Mouse (Mus musculus) left cerebral cortex, adult 18-20 months (tissue): Measurements from ENCODE around the gene Rbpms2. TPM values are rescaled to one million over a fixed set of nuclear protein-coding genes. Genes with fewer than 3 reads are reported as not detected.
A peak's percentile ranks its signal among the peaks of the same experiment; 100 is the strongest.
"Not testable (repeated sequence)": the region's sequence is repeated elsewhere in the genome, so short reads cannot be mapped to it uniquely, and the experiment has no call there.

ENCODE experiments used
- DNase-seq, 2 experiments: peaks; one replicate each; pipeline ENCODE4 v3.0.0; 2021 to 2022; ENCODE audit warnings: low spot score in 2 of 2, mixed read lengths in 1 of 2
- total RNA-seq, 2 experiments: library from RNA; stranded (reverse); gene quantifications; 2 replicates each; pipeline ENCODE4 v1.2.3; 2021

The Rbpms2 gene
- total RNA-seq, 2 experiments from 2014 or later = 3.0 to 3.6 TPM

DNA sequence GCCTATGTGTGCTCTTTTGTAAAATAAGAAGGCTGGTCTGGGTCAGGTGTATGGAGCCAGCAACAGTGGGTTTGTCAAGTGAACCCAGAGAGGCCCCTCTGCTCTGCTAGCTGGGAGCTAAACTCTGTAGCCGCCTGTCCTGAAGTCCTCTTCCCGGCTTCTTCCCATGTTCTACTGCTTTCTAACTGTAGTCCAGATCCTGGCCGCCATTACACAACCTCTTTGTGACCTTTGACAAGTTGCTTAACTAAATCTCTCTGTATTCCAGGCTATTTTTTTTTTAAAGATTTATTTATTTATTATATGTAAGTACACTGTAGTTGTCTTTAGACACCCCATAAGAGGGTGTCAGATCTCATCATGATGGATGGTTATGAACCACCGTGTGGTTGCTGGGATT lies 24.3 kb downstream of the Rbpms2 start:
- no peak for DNase-seq

- DNase-seq = no peak
Observed at GRCm38 (mm10) chr9:65654700-65655237, 25.3 kb downstream of the Rbpms2 start.

DNA sequence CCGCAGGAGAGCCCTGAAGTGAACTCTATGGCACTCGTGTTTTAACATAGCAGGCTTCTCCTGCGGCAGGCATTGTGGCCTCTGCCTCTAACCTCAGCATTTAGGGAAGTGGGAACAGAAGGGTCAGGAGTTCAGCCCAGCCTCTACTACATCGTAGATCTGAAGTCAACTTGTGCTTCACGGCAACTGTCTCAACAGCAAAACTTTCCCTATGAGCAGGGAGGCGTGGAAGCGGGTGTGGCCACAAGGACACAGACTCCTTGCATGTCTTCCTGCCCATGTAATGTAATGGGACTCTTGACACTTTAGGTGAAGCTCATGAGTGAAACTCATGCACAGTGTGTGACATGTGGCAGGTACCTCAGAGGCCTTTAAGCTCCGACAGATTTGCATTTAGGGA lies 26.1 kb downstream of the Rbpms2 start:
- DNase-seq = no peak

DNA sequence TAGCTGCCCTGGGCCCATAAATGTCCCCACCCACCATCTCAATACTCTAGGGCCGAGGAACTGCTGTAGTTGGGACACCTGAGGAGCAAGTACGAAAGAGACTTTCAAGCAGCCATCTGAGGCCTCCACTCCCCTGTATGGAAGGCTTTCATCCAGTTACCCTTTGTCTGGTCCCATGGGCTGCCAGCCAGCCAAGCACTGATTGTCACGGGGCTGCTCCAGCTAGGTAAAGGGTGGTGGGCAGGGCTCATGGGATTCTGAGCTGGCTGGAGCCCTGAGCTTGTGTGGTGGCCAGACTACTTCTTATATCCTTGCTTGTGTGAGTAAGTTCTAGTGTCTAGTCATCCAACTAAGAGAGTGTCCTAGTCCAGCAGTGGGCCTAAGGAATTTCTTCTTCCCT lies 27.8 kb downstream of the Rbpms2 start:
- DNase-seq = no peak

GRCm38 (mm10) chr9:65661029-65661428 lies 31.6 kb downstream of the Rbpms2 start:
- no peak for DNase-seq

DNA sequence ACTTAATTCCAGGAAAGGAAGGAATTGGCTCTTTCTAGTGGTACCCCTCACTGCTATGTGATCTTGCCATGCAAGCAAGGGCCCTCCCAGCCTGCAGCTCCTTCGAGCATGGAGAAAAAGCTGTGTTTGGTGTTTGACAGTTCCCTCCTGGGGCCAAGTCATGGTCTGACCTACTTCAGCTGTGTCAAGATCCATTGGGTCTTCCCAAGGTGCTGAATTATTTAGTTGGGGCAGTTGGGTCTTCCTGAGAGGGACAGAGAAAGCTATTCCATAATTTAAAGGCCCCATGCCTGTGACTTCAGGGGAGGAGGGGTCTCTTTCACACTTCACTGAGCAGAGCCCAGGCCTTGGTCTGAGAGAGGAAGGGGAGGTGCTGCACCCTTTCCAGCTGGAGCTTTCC lies 32.0 kb downstream of the Rbpms2 start:
- no peak for DNase-seq

- peak; percentile 63 to 72 for DNase-seq
Observed at GRCm38 (mm10) chr9:65664163-65664562, 34.7 kb downstream of the Rbpms2 start.

GRCm38 (mm10) chr9:65666042-65666441 lies 36.6 kb downstream of the Rbpms2 start:
- DNase-seq = peak; percentile 55 to 57

DNA sequence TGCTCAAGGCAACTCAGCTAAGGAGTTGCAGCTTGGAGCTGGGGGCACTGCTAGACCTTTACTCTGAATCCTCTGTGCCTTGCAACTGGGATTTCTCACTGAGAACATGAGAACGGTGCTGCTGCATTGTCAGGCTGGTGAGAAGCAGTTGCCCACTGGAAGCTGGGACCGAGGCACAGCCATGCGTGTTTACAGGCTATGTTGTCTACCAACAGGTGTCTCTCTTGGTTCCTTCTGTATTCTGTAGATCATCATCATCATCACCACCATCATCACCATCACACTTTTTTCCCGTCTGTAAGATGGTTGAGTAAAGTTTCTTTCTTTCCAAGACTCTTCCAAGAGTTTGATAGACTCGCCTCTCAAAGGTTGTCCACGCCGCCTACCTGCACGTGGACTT lies 38.3 kb downstream of the Rbpms2 start, which contains the start of gene Oaz2:
Oaz2 (plus strand) TSS at position 301 of the 400 bp plus-strand sequence.
- no peak for DNase-seq

- DNase-seq = no peak
Observed at GRCm38 (mm10) chr9:65671431-65671931, 42.0 kb downstream of the Rbpms2 start.

DNA sequence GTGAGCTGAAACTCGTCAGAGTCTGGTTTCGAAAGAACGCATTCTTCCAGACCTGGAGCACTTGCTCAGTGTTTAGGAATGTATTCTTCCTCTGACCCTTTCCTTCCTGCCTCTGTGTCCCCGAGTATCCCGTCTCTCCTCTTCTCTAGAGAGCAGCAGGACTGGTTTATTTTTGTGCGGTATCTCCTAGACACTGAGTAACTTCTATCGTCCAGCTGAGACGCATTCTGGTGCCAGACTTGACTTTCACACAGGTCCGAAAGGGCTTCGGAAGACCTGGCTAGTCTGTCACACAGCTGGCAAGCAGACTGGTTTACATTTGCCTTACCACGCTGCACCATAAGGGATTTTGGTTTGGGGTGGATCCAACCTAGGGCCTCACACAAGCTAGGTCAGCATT lies 43.5 kb downstream of the Rbpms2 start:
- no peak for DNase-seq

DNA sequence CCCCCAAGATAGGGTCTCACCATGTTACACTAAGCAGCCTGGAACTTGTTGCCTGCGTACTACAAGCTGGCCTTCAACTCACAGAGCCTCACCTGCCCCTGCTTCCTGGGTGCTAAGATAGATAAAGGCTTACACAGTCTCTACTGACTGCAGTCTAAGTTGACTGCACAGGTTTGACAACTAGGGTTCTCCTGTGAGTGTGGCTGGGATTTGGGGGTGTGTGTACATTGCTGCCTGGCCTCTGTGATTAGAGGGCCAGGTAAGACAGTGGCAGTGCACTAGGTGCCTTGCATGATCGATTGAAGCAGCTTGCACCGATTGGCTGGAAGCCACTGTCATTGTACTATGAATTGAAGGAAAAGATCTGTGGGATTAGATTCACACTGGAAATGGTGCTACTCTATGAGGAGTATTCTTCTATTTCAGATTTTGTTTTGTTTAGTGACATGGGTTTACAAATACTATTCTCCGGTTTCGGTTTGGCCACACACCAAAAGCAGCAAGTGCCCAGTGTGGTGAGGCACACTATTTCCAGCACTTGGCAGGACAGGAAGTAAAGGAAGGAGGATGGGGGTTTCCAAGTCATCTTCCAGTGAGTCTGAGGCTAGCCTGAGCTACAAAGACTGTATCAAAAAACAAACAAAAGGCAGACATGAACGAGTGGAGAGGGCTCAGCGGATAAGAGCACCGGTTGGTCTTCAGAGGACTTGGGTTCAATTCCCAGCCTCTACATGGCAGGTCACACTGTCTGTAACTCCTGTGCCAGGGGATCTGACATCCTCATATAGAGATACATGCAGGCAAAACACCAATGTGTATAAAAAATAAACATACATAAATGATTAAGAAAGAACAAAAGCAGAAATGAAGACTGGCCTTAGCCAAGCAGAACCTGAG lies 46.3 kb downstream of the Rbpms2 start:
- no peak for DNase-seq

GRCm38 (mm10) chr9:65676358-65677118 lies 47.1 kb downstream of the Rbpms2 start:
- DNase-seq = peak; percentile 96 to 97

- no peak for DNase-seq
Observed at GRCm38 (mm10) chr9:65677119-65677462, 47.6 kb downstream of the Rbpms2 start.

GRCm38 (mm10) chr9:65679181-65679761 lies 49.8 kb downstream of the Rbpms2 start:
- peak in 1 of 2 experiments; percentile 32 for DNase-seq

DNA sequence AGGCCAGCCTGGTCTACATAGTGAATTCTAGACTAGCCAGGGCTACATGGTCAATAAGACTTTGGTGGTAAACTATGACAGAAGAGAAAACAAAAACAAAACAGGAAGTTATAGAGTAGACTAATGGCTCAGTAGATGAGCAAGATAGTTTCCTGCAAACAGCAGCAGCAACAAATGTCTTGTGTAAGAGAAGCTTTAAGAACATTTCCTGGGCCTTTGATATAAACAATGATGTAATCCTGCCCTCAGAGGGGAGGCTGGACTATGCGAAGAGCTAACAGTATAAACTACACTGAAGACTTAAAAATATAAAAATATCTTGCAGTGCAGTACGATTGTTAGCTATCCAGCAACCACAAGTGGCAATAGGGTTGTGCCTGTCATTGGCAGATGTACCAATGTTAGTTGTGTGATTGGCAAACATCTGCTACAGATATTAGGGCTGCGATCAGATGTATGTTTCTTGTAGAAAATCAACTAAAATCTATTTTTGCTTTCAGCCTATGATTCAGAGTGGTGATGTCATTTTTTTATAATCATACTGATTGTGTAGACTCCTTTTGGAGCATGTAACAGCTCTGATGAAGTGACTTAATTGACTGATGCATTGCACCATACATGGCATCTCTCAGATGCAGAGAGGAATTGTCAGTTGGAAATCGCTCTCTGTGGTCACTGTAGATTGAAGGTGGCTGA lies 51.6 kb downstream of the Rbpms2 start:
- no peak for DNase-seq

GRCm38 (mm10) chr9:65681634-65681940 lies 52.1 kb downstream of the Rbpms2 start:
- DNase-seq = no peak

- no peak for DNase-seq
Observed at GRCm38 (mm10) chr9:65682183-65682582, 52.7 kb downstream of the Rbpms2 start.

- no peak for DNase-seq
Observed at GRCm38 (mm10) chr9:65682994-65683393, 53.5 kb downstream of the Rbpms2 start.

- DNase-seq = no peak
Observed at GRCm38 (mm10) chr9:65684704-65685103, 55.3 kb downstream of the Rbpms2 start.

- DNase-seq = not testable (repeated sequence)
Observed at GRCm38 (mm10) chr9:65689869-65690268, 60.4 kb downstream of the Rbpms2 start.
